Mouse (Mus musculus): ENCODE results near the gene Tmem213. TPM values are rescaled to one million over a fixed set of nuclear protein-coding genes. Genes with fewer than 3 reads are reported as not detected.

Gene Tmem213
- polyA plus RNA-seq, 1 experiment from 2014 or later, result 1.0 TPM

DNA sequence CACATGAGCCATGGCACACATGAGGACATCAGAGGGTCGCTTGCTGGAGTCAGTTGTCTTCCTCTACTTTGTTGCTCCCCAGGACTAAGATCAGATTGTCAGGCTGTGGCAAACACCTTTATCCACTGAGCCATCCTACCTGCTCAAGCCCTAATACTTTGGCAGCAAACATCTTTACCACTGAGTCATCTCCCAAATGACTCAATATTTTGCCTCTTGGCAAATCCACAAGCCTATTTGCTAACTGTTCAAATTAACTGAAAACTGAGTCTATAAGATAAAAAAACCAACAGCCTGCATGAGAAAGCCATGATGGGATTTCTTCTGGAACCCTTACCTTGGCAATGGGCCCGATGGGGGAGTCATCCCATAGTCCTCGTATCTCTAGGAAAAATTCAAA is 30.0 kb downstream of the Tmem213 start:
- H3K27me3 ChIP-seq (ENCODE audit: control insufficient read depth, insufficient read depth, low read length), result no peaks in the 10 kb centered on the region
- WGBS, result 81% methylated on average over 3 of the region's 3 CpGs
- H3K4me2 ChIP-seq (ENCODE audit: low read depth, low read length), result no peak overlapping the region
- H3K27ac ChIP-seq (ENCODE audit: low read length), result no peak overlapping the region
- H3K36me3 ChIP-seq (ENCODE audit: control insufficient read depth, insufficient read depth), result peaks cover 3% of the 10 kb centered on the region; the same call in 1 of the 2 replicates
- no peak overlapping the region for H3K9ac ChIP-seq (ENCODE audit: low read length)
- H3K9me3 ChIP-seq (replicated peaks; ENCODE audit: control insufficient read depth, low read length), result no peaks in the 10 kb centered on the region
- ATAC-seq (replicated peaks; ENCODE audit: extremely low read depth, insufficient read depth, low FRiP score), result no peak
- 0 out of 2 replicates have a peak, but pooled peaks cover under 1% of the 10 kb centered on the region for H3K4me1 ChIP-seq (ENCODE audit: control insufficient read depth, insufficient read depth, low read length)
- no peak overlapping the region for H3K4me3 ChIP-seq (ENCODE audit: low read length)

- Histone ChIP-seq H3K9me3 (replicated peaks; ENCODE audit: control insufficient read depth, low read length) (no peaks in the 10 kb centered on the region), H3K4me2 (ENCODE audit: low read depth, low read length) (no peak overlapping the region), H3K4me1 (ENCODE audit: control insufficient read depth, insufficient read depth, low read length) (0 out of 2 replicates have a peak, but pooled peaks cover 6% of the 10 kb centered on the region), H3K27me3 (ENCODE audit: control insufficient read depth, insufficient read depth, low read length) (no peaks in the 10 kb centered on the region), H3K36me3 (ENCODE audit: control insufficient read depth, insufficient read depth) (peaks cover 3% of the 10 kb centered on the region; the same call in 1 of the 2 replicates), H3K27ac (ENCODE audit: low read length) (no peak overlapping the region), H3K9ac (ENCODE audit: low read length) (no peak overlapping the region), H3K4me3 (ENCODE audit: low read length) (no peak overlapping the region)
- 89% methylated on average over 9 of the region's 9 CpGs for WGBS
- ATAC-seq (replicated peaks; ENCODE audit: extremely low read depth, insufficient read depth, low FRiP score), result no peak
Measured at GRCm38 (mm10) chr6:38140402-38140801, 31.3 kb downstream of the Tmem213 start.

- no peaks in the 10 kb centered on the region for H3K27me3 ChIP-seq (ENCODE audit: control insufficient read depth, insufficient read depth, low read length)
- ATAC-seq (replicated peaks; ENCODE audit: extremely low read depth, insufficient read depth, low FRiP score), result peak; percentile 53
- H3K4me1 ChIP-seq (ENCODE audit: control insufficient read depth, insufficient read depth, low read length), result peaks cover 10% of the 10 kb centered on the region; the same call in 1 of the 2 replicates
- 49% methylated on average over 9 of the region's 9 CpGs for WGBS
- no peak overlapping the region for H3K4me3 ChIP-seq (ENCODE audit: low read length)
- no peak overlapping the region for H3K4me2 ChIP-seq (ENCODE audit: low read depth, low read length)
- H3K9me3 ChIP-seq (replicated peaks; ENCODE audit: control insufficient read depth, low read length), result no peaks in the 10 kb centered on the region
- H3K36me3 ChIP-seq (ENCODE audit: control insufficient read depth, insufficient read depth), result no peaks in the 10 kb centered on the region
- peak overlapping the region; percentile 69 for H3K27ac ChIP-seq (ENCODE audit: low read length)
- no peak overlapping the region for H3K9ac ChIP-seq (ENCODE audit: low read length)
Measured at GRCm38 (mm10) chr6:38144161-38144998, 35.3 kb downstream of the Tmem213 start.

DNA sequence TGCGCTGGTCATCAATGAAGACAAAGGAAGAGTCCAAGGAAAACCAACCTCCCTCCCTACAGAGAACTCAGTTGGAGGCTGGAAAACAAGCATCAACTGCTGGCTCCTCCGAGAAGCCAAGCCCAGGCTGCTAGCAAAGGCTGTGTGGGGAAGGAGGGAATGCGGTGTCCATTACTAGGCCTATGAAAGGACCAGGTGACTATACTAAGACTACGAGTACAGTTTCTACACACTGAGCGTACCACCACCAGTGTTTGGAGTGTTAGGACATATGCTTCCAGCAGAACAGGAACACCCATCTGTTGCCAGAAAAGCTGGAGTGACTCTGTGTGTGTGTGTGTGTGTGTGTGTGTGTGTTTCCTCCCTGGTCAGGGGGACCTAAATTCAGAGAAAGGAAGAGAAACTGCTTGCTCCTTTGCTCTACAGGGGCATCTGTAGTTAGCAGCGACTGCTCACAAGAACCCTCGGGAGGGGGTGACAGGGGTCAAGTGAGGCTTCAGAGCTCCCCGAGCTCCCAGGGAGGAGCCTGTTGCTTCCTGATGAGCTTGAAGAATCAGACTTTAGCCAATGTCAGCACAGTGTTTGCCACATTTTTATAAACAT is 36.5 kb downstream of the Tmem213 start:
- WGBS, result 64% methylated on average over 8 of the region's 8 CpGs
- no peak overlapping the region for H3K9ac ChIP-seq (ENCODE audit: low read length)
- H3K27ac ChIP-seq (ENCODE audit: low read length), result peak overlapping the region; percentile 52
- no peaks in the 10 kb centered on the region for H3K27me3 ChIP-seq (ENCODE audit: control insufficient read depth, insufficient read depth, low read length)
- no peaks in the 10 kb centered on the region for H3K36me3 ChIP-seq (ENCODE audit: control insufficient read depth, insufficient read depth)
- H3K9me3 ChIP-seq (replicated peaks; ENCODE audit: control insufficient read depth, low read length), result no peaks in the 10 kb centered on the region
- peaks cover 10% of the 10 kb centered on the region; the same call in 1 of the 2 replicates for H3K4me1 ChIP-seq (ENCODE audit: control insufficient read depth, insufficient read depth, low read length)
- no peak for ATAC-seq (replicated peaks; ENCODE audit: extremely low read depth, insufficient read depth, low FRiP score)
- no peak overlapping the region for H3K4me3 ChIP-seq (ENCODE audit: low read length)
- H3K4me2 ChIP-seq (ENCODE audit: low read depth, low read length), result no peak overlapping the region

DNA sequence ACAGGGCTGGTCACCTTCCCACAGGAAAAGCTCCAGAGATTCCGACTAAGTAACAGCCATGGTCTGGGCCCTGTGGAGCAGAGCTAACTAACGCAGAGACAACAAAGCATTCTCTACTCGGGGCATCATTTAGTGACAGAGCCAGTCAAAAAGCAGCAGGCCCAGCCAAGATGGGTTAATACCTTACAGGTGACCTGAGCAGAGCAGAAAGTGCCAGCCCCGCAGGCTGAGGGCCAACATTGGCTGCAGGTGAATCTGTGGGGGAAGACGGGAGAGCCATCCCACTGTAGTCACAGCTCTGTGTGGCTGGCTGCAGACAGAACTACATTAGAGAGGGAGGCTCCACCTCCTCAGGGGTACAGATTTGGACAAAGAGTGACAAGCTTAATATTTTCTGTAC is 38.2 kb downstream of the Tmem213 start:
- Histone ChIP-seq H3K9me3 (replicated peaks; ENCODE audit: control insufficient read depth, low read length) (no peaks in the 10 kb centered on the region), H3K27ac (ENCODE audit: low read length) (no peak overlapping the region), H3K9ac (ENCODE audit: low read length) (no peak overlapping the region), H3K4me3 (ENCODE audit: low read length) (no peak overlapping the region), H3K4me2 (ENCODE audit: low read depth, low read length) (no peak overlapping the region), H3K27me3 (ENCODE audit: control insufficient read depth, insufficient read depth, low read length) (no peaks in the 10 kb centered on the region), H3K36me3 (ENCODE audit: control insufficient read depth, insufficient read depth) (no peaks in the 10 kb centered on the region), H3K4me1 (ENCODE audit: control insufficient read depth, insufficient read depth, low read length) (peaks cover 13% of the 10 kb centered on the region; the same call in 1 of the 2 replicates)
- no peak for ATAC-seq (replicated peaks; ENCODE audit: extremely low read depth, insufficient read depth, low FRiP score)
- WGBS, result 87% methylated on average over 5 of the region's 5 CpGs

GRCm38 (mm10) chr6:38148626-38149025 is 39.6 kb downstream of the Tmem213 start:
- no peak overlapping the region for H3K4me2 ChIP-seq (ENCODE audit: low read depth, low read length)
- no peak overlapping the region for H3K4me3 ChIP-seq (ENCODE audit: low read length)
- whole genome bisulfite sequencing, result 90% methylated on average over 10 of the region's 10 CpGs
- H3K4me1 ChIP-seq (ENCODE audit: control insufficient read depth, insufficient read depth, low read length), result peaks cover 13% of the 10 kb centered on the region; the same call in 1 of the 2 replicates
- H3K36me3 ChIP-seq (ENCODE audit: control insufficient read depth, insufficient read depth), result no peaks in the 10 kb centered on the region
- H3K9me3 ChIP-seq (replicated peaks; ENCODE audit: control insufficient read depth, low read length), result no peaks in the 10 kb centered on the region
- ATAC-seq (replicated peaks; ENCODE audit: extremely low read depth, insufficient read depth, low FRiP score), result no peak
- H3K27me3 ChIP-seq (ENCODE audit: control insufficient read depth, insufficient read depth, low read length), result no peaks in the 10 kb centered on the region
- no peak overlapping the region for H3K9ac ChIP-seq (ENCODE audit: low read length)
- H3K27ac ChIP-seq (ENCODE audit: low read length), result no peak overlapping the region

DNA sequence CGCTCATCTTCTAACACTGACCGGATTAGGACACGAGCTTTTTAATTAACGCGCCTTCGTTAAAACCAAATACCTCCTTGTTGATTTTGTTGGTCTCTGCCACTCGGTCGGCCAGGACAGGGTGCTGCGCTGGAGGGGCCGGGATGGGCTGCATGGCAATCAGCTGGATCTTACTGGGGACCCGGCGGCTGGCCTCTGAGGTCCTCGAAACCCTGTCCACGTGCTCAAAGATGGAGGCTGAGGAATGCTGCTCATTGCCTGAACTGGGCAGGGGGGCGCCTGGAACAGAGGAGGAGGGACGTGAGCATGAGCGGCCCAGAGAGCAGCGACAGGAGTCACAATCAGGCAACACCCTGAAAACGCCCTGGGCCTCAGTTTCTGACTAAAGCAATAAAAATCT is 40.4 kb downstream of the Tmem213 start:
- no peak for ATAC-seq (replicated peaks; ENCODE audit: extremely low read depth, insufficient read depth, low FRiP score)
- H3K9me3 ChIP-seq (replicated peaks; ENCODE audit: control insufficient read depth, low read length), result no peaks in the 10 kb centered on the region
- no peak overlapping the region for H3K9ac ChIP-seq (ENCODE audit: low read length)
- H3K27ac ChIP-seq (ENCODE audit: low read length), result no peak overlapping the region
- H3K36me3 ChIP-seq (ENCODE audit: control insufficient read depth, insufficient read depth), result no peaks in the 10 kb centered on the region
- H3K4me1 ChIP-seq (ENCODE audit: control insufficient read depth, insufficient read depth, low read length), result peaks cover 8% of the 10 kb centered on the region; the same call in 1 of the 2 replicates
- H3K27me3 ChIP-seq (ENCODE audit: control insufficient read depth, insufficient read depth, low read length), result no peaks in the 10 kb centered on the region
- 90% methylated on average over 19 of the region's 19 CpGs for whole genome bisulfite sequencing
- no peak overlapping the region for H3K4me3 ChIP-seq (ENCODE audit: low read length)
- H3K4me2 ChIP-seq (ENCODE audit: low read depth, low read length), result no peak overlapping the region

- no peak overlapping the region for H3K4me2 ChIP-seq (ENCODE audit: low read depth, low read length)
- ATAC-seq (replicated peaks; ENCODE audit: extremely low read depth, insufficient read depth, low FRiP score), result no peak
- 36% methylated on average over 11 of the region's 11 CpGs for WGBS
- H3K4me1 ChIP-seq (ENCODE audit: control insufficient read depth, insufficient read depth, low read length), result peaks cover 3% of the 10 kb centered on the region; the same call in 1 of the 2 replicates
- H3K9me3 ChIP-seq (replicated peaks; ENCODE audit: control insufficient read depth, low read length), result no peaks in the 10 kb centered on the region
- H3K36me3 ChIP-seq (ENCODE audit: control insufficient read depth, insufficient read depth), result no peaks in the 10 kb centered on the region
- H3K9ac ChIP-seq (ENCODE audit: low read length), result no peak overlapping the region
- H3K27me3 ChIP-seq (ENCODE audit: control insufficient read depth, insufficient read depth, low read length), result no peaks in the 10 kb centered on the region
- H3K27ac ChIP-seq (ENCODE audit: low read length), result no peak overlapping the region
- H3K4me3 ChIP-seq (ENCODE audit: low read length), result no peak overlapping the region
Measured at GRCm38 (mm10) chr6:38152305-38152704, 43.2 kb downstream of the Tmem213 start.

GRCm38 (mm10) chr6:38156204-38156603 is 47.1 kb downstream of the Tmem213 start:
- Histone ChIP-seq H3K4me1 (ENCODE audit: control insufficient read depth, insufficient read depth, low read length) (peaks cover 3% of the 10 kb centered on the region; the same call in 1 of the 2 replicates), H3K36me3 (ENCODE audit: control insufficient read depth, insufficient read depth) (no peaks in the 10 kb centered on the region), H3K9ac (ENCODE audit: low read length) (no peak overlapping the region), H3K4me2 (ENCODE audit: low read depth, low read length) (no peak overlapping the region), H3K9me3 (replicated peaks; ENCODE audit: control insufficient read depth, low read length) (no peaks in the 10 kb centered on the region), H3K27me3 (ENCODE audit: control insufficient read depth, insufficient read depth, low read length) (no peaks in the 10 kb centered on the region), H3K4me3 (ENCODE audit: low read length) (no peak overlapping the region), H3K27ac (ENCODE audit: low read length) (no peak overlapping the region)
- WGBS, result 89% methylated on average over 5 of the region's 5 CpGs
- ATAC-seq (replicated peaks; ENCODE audit: extremely low read depth, insufficient read depth, low FRiP score), result no peak

Data from heart, embryonic 16.5 days (tissue).